ENCODE assay signal across 16 mouse cellular contexts in genomic region chr4:71453499-71453898, GRCm38 (mm10).
"Had no signal": no experiment of that assay in that cellular context is flagged by ENCODE, and none has a peak within 500 bp of the region (broad histone marks: within the 10 kb centered on the region; RNA-seq: fewer than 3 reads in every experiment).

No protein-coding gene starts in this region.

- H3K9me3 ChIP-seq: midbrain, embryonic 13.5 days; neural tube, embryonic 15.5 days had no signal

- H3K4me1 ChIP-seq: midbrain, embryonic 13.5 days; neural tube, embryonic 15.5 days had no signal

- H3K4me2 ChIP-seq: midbrain, embryonic 13.5 days; neural tube, embryonic 15.5 days had no signal

- H3K9ac ChIP-seq: liver, embryonic 14.5 days; midbrain, embryonic 13.5 days; neural tube, embryonic 15.5 days had no signal

- ATAC-seq: inflammation-experienced regulatory T-cells, adult 6 months had no signal

- DNase-seq: kidney, adult 9 months; kidney, postnatal 10 days; kidney, postnatal 4 days; lung, adult 18-20 months; lung, postnatal 36 days; retina, postnatal 1 day; right cerebral cortex, postnatal 4 days; spleen, adult 18-20 months; thymus, adult 2 months; thymus, postnatal 25 days had no signal

- H3K27me3 ChIP-seq: midbrain, embryonic 13.5 days; neural tube, embryonic 15.5 days had no signal

- H3K27ac ChIP-seq: layer of hippocampus, adult 2 months; liver, embryonic 14.5 days; midbrain, embryonic 13.5 days; neural tube, embryonic 15.5 days had no signal

- H3K36me3 ChIP-seq: midbrain, embryonic 13.5 days; neural tube, embryonic 15.5 days had no signal

- H3K4me3 ChIP-seq: layer of hippocampus, adult 2 months; midbrain, embryonic 13.5 days; myocyte; neural tube, embryonic 15.5 days had no signal
